Mouse (Mus musculus): ENCODE measurements at regions not wholly inside any gene's neighbourhood (a gene's known extent, or its start where the extent isn't known, plus 50 kb on each side); places are given as distances from the start of the nearest gene placed in this dataset.
A peak's percentile ranks its signal among the peaks of the same experiment; 100 is the strongest.

GRCm38 (mm10) chr1:89288001-89288400, 166.6 kb upstream of the Agap1 start:
- no peak for ATAC-seq (ENCODE audit: poor library complexity, severe bottlenecking)

- no peak for ATAC-seq (ENCODE audit: poor library complexity, severe bottlenecking)
These were observed 165.7 kb upstream of the Agap1 start for GRCm38 (mm10) chr1:89288921-89289320.

GRCm38 (mm10) chr1:89296691-89297090, 157.9 kb upstream of the Agap1 start:
- no peak for ATAC-seq (ENCODE audit: poor library complexity, severe bottlenecking)

- ATAC-seq (ENCODE audit: poor library complexity, severe bottlenecking), result no peak
These were observed 156.8 kb upstream of the Agap1 start for GRCm38 (mm10) chr1:89297766-89298165.

- no peak for ATAC-seq (ENCODE audit: poor library complexity, severe bottlenecking)
These were observed 153.5 kb upstream of the Agap1 start for GRCm38 (mm10) chr1:89301151-89301550.

GRCm38 (mm10) chr1:89302368-89302951, 152.1 kb upstream of the Agap1 start:
- ATAC-seq (ENCODE audit: poor library complexity, severe bottlenecking), result peak; percentile 85

GRCm38 (mm10) chr1:89305171-89305570, 149.4 kb upstream of the Agap1 start:
- ATAC-seq (ENCODE audit: poor library complexity, severe bottlenecking), result no peak

- ATAC-seq (ENCODE audit: poor library complexity, severe bottlenecking), result no peak
These were observed 145.8 kb upstream of the Agap1 start for GRCm38 (mm10) chr1:89308788-89309187.

- no peak for ATAC-seq (ENCODE audit: poor library complexity, severe bottlenecking)
These were observed 141.5 kb upstream of the Agap1 start for GRCm38 (mm10) chr1:89313064-89313463.

GRCm38 (mm10) chr1:89317897-89318296, 136.7 kb upstream of the Agap1 start:
- ATAC-seq (ENCODE audit: poor library complexity, severe bottlenecking), result no peak

- ATAC-seq (ENCODE audit: poor library complexity, severe bottlenecking), result no peak
These were observed 135.9 kb upstream of the Agap1 start for GRCm38 (mm10) chr1:89318663-89319062.

- no peak for ATAC-seq (ENCODE audit: poor library complexity, severe bottlenecking)
These were observed 132.0 kb upstream of the Agap1 start for GRCm38 (mm10) chr1:89322621-89323020.

- ATAC-seq (ENCODE audit: poor library complexity, severe bottlenecking), result peak; percentile 66
These were observed 131.5 kb upstream of the Agap1 start for GRCm38 (mm10) chr1:89323091-89323490.

- no peak for ATAC-seq (ENCODE audit: poor library complexity, severe bottlenecking)
These were observed 123.3 kb upstream of the Agap1 start for GRCm38 (mm10) chr1:89331352-89331751.

GRCm38 (mm10) chr1:89332676-89333075, 121.9 kb upstream of the Agap1 start:
- ATAC-seq (ENCODE audit: poor library complexity, severe bottlenecking), result no peak

- no peak for ATAC-seq (ENCODE audit: poor library complexity, severe bottlenecking)
These were observed 116.7 kb upstream of the Agap1 start for GRCm38 (mm10) chr1:89337861-89338260.

GRCm38 (mm10) chr1:89342794-89343193, 111.8 kb upstream of the Agap1 start:
- no peak for ATAC-seq (ENCODE audit: poor library complexity, severe bottlenecking)

GRCm38 (mm10) chr1:89344546-89344945, 110.1 kb upstream of the Agap1 start:
- ATAC-seq (ENCODE audit: poor library complexity, severe bottlenecking), result peak; percentile 33; the same call in 1 of the 2 replicates

- ATAC-seq (ENCODE audit: poor library complexity, severe bottlenecking), result no peak
These were observed 107.3 kb upstream of the Agap1 start for GRCm38 (mm10) chr1:89347341-89347740.

GRCm38 (mm10) chr1:89352936-89353335, 101.7 kb upstream of the Agap1 start:
- ATAC-seq (ENCODE audit: poor library complexity, severe bottlenecking), result no peak

GRCm38 (mm10) chr1:89359257-89359656, 95.3 kb upstream of the Agap1 start:
- ATAC-seq (ENCODE audit: poor library complexity, severe bottlenecking), result no peak

- ATAC-seq (ENCODE audit: poor library complexity, severe bottlenecking), result no peak
These were observed 89.9 kb upstream of the Agap1 start for GRCm38 (mm10) chr1:89364547-89365305.

GRCm38 (mm10) chr1:89366891-89367290, 87.7 kb upstream of the Agap1 start:
- no peak for ATAC-seq (ENCODE audit: poor library complexity, severe bottlenecking)

All from megakaryocyte, adult 5-6 weeks (primary cell).